ENCODE assay signal across 12 mouse cellular contexts in the genomic region with DNA sequence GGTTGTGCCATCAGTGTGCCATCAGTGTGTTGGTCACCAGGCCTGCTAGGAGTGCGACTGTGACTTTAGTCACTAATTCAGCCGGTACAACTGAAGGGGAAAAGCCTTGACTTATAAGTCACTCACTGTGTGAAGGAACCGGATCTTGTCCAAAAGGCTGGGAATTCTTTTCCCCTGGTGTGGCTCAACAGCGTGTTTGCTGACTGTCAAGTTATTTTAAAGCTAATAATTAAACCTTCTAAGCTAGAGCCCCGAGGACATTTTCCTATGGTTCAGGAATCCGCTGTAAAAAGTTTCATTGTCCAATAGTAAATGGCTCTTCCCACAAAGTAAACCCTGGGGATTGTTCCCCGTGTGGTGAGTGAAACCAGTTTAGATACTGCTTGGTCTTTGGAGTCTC.
A peak's percentile ranks its signal among the peaks of the same experiment; 100 is the strongest.
DNase-seq lines count a peak whose midpoint lies in the region; ATAC-seq and TF ChIP-seq lines count a peak whose summit lies in the region.
"Had no signal": no experiment of that assay in that cellular context is flagged by ENCODE, and none has a peak within 500 bp of the region (broad histone marks: within the 10 kb centered on the region; RNA-seq: fewer than 3 reads in every experiment).

No protein-coding gene starts in this region.

- ATAC-seq in hindbrain, embryonic 13.5 days (ENCODE audit: low FRiP score): no peak
- ATAC-seq in hindbrain, postnatal 0 days: no peak
- ATAC-seq in intestine, embryonic 14.5 days (replicated peaks; ENCODE audit: low FRiP score, low TSS enrichment, low read depth): no peak; the same call in 1 of the 2 replicates
- ATAC-seq in kidney, embryonic 16.5 days (ENCODE audit: low FRiP score, low TSS enrichment): 0 out of 2 replicates have a peak, but pooled peaks have one; percentile 6
- ATAC-seq in liver, postnatal 0 days: peak; percentile 2
- ATAC-seq: forebrain, embryonic 14.5 days had no signal

- no peak overlapping the region for H3K4me3 ChIP-seq in hindbrain, embryonic 13.5 days
- H3K4me3 ChIP-seq in hindbrain, postnatal 0 days (ENCODE audit: low read length): no peak overlapping the region
- H3K4me3 ChIP-seq in intestine, embryonic 14.5 days (ENCODE audit: low read depth, low read length): no peak overlapping the region
- H3K4me3 ChIP-seq in kidney, embryonic 16.5 days (ENCODE audit: low read length): no peak overlapping the region
- no peak overlapping the region; the same call in 1 of the 2 replicates for H3K4me3 ChIP-seq in liver, postnatal 0 days (ENCODE audit: low read depth, low read length)

- H3K9me3 ChIP-seq in hindbrain, embryonic 13.5 days: no peaks in the 10 kb centered on the region
- H3K9me3 ChIP-seq in hindbrain, postnatal 0 days (ENCODE audit: low read length): no peaks in the 10 kb centered on the region
- no peaks in the 10 kb centered on the region for H3K9me3 ChIP-seq in intestine, embryonic 14.5 days (ENCODE audit: control insufficient read depth, low read length)
- H3K9me3 ChIP-seq in kidney, embryonic 16.5 days (ENCODE audit: low read length): no peaks in the 10 kb centered on the region
- no peaks in the 10 kb centered on the region for H3K9me3 ChIP-seq in liver, postnatal 0 days (ENCODE audit: low read length)

- DNase-seq in hindbrain, postnatal 0 days (ENCODE audit: low spot score): no peak
- no peak for DNase-seq in intestine, embryonic 14.5 days (ENCODE audit: low spot score)
- no peak for DNase-seq in liver, postnatal 0 days
- DNase-seq in testis, postnatal 14 days (ENCODE audit: low spot score): no peak
- no peak for DNase-seq in gastrocnemius, adult 18-20 months (ENCODE audit: low spot score)
- DNase-seq in layer of hippocampus, postnatal 25 days (ENCODE audit: extremely low spot score in 1 of 2, low spot score in 1 of 2): no peak
- DNase-seq: heart, postnatal 36 days; right cerebral cortex, postnatal 14 days had no signal

- H3K4me2 ChIP-seq in hindbrain, embryonic 13.5 days: no peak overlapping the region
- H3K4me2 ChIP-seq in hindbrain, postnatal 0 days (ENCODE audit: low read depth, low read length): no peak overlapping the region
- H3K4me2 ChIP-seq in intestine, embryonic 14.5 days (ENCODE audit: low read length): peak overlapping the region; percentile 20; the same call in 1 of the 2 replicates
- H3K4me2 ChIP-seq in kidney, embryonic 16.5 days (replicated peaks; ENCODE audit: low read depth, low read length): peak overlapping the region; percentile 55
- H3K4me2 ChIP-seq in liver, postnatal 0 days (ENCODE audit: low read depth, low read length): peak overlapping the region; percentile 78
- H3K4me2 ChIP-seq: midbrain, embryonic 11.5 days had no signal

- 0 out of 2 replicates have a peak, but pooled peaks have one; percentile 9 for TF ChIP-seq EP300 in liver, postnatal 0 days (IDR thresholded peaks at IDR 0.05; ENCODE audit: low read depth)

- peaks cover 19% of the 10 kb centered on the region for H3K36me3 ChIP-seq in hindbrain, embryonic 13.5 days
- H3K36me3 ChIP-seq in hindbrain, postnatal 0 days (ENCODE audit: insufficient read depth, low read length): peaks cover 6% of the 10 kb centered on the region; the same call in 1 of the 2 replicates
- H3K36me3 ChIP-seq in intestine, embryonic 14.5 days (ENCODE audit: control insufficient read depth, insufficient read depth, low read length): peaks cover 10% of the 10 kb centered on the region; the same call in 1 of the 2 replicates
- H3K36me3 ChIP-seq in kidney, embryonic 16.5 days (ENCODE audit: insufficient read depth, low read length): peaks cover 13% of the 10 kb centered on the region
- H3K36me3 ChIP-seq in liver, postnatal 0 days (replicated peaks; ENCODE audit: insufficient read depth, low read length): 0 out of 2 replicates have a peak, but pooled peaks cover 5% of the 10 kb centered on the region

- no peak overlapping the region for H3K9ac ChIP-seq in hindbrain, embryonic 13.5 days
- no peak overlapping the region for H3K9ac ChIP-seq in hindbrain, postnatal 0 days (replicated peaks; ENCODE audit: low read length)
- H3K9ac ChIP-seq in intestine, embryonic 14.5 days (ENCODE audit: low read length): no peak overlapping the region
- no peak overlapping the region for H3K9ac ChIP-seq in kidney, embryonic 16.5 days (replicated peaks; ENCODE audit: low read length)
- H3K9ac ChIP-seq in liver, postnatal 0 days (replicated peaks): no peak overlapping the region

- 45% methylated on average over 7 of the region's 7 CpGs for WGBS in hindbrain, embryonic 13.5 days
- 48% methylated on average over 7 of the region's 7 CpGs for WGBS in hindbrain, postnatal 0 days
- 59% methylated on average over 7 of the region's 7 CpGs for WGBS in intestine, embryonic 14.5 days
- 29% methylated on average over 7 of the region's 7 CpGs for WGBS in kidney, embryonic 16.5 days
- WGBS in liver, postnatal 0 days (ENCODE audit: insufficient replicate concordance): 55% methylated on average over 7 of the region's 7 CpGs

- TF ChIP-seq CTCF in hindbrain, postnatal 0 days (IDR thresholded peaks at IDR 0.05; ENCODE audit: low read depth): no peak
- no peak for TF ChIP-seq CTCF in liver, postnatal 0 days (IDR thresholded peaks at IDR 0.05; ENCODE audit: low read depth)

- no peaks in the 10 kb centered on the region for H3K27me3 ChIP-seq in hindbrain, embryonic 13.5 days
- H3K27me3 ChIP-seq in hindbrain, postnatal 0 days (ENCODE audit: insufficient read depth, low read length): no peaks in the 10 kb centered on the region
- no peaks in the 10 kb centered on the region for H3K27me3 ChIP-seq in intestine, embryonic 14.5 days (replicated peaks; ENCODE audit: control insufficient read depth, insufficient read depth, low read length)
- no peaks in the 10 kb centered on the region for H3K27me3 ChIP-seq in kidney, embryonic 16.5 days (ENCODE audit: insufficient read depth, low read length)
- H3K27me3 ChIP-seq in liver, postnatal 0 days (ENCODE audit: insufficient read depth, low read length): peaks cover 8% of the 10 kb centered on the region; the same call in 1 of the 2 replicates

- peaks cover 46% of the 10 kb centered on the region for H3K4me1 ChIP-seq in hindbrain, embryonic 13.5 days (replicated peaks)
- H3K4me1 ChIP-seq in hindbrain, postnatal 0 days (ENCODE audit: insufficient read depth, low read length): 0 out of 2 replicates have a peak, but pooled peaks cover 4% of the 10 kb centered on the region
- peaks cover 27% of the 10 kb centered on the region for H3K4me1 ChIP-seq in intestine, embryonic 14.5 days (replicated peaks; ENCODE audit: control insufficient read depth, insufficient read depth, low read length)
- peaks cover 41% of the 10 kb centered on the region for H3K4me1 ChIP-seq in kidney, embryonic 16.5 days (ENCODE audit: insufficient read depth, low read length)
- peaks cover 9% of the 10 kb centered on the region; the same call in 1 of the 2 replicates for H3K4me1 ChIP-seq in liver, postnatal 0 days (ENCODE audit: insufficient read depth)

- 0 out of 2 replicates have a peak overlapping the region, but pooled peaks have one; percentile 15 for H3K27ac ChIP-seq in hindbrain, embryonic 13.5 days
- H3K27ac ChIP-seq in hindbrain, postnatal 0 days: no peak overlapping the region
- peak overlapping the region; percentile 67; the same call in 1 of the 2 replicates for H3K27ac ChIP-seq in intestine, embryonic 14.5 days (ENCODE audit: low read depth)
- H3K27ac ChIP-seq in kidney, embryonic 16.5 days (ENCODE audit: low read length): peak overlapping the region; percentile 97
- peak overlapping the region; percentile 49; the same call in 1 of the 2 replicates for H3K27ac ChIP-seq in liver, postnatal 0 days (ENCODE audit: low read depth)

Comparison
In these comparisons a context has a peak if more than half of its experiments do, and no peak if none do; other contexts are left out.
1. ATAC-seq: peak in kidney, embryonic 16.5 days (single experiment) and liver, postnatal 0 days (single experiment); none in hindbrain, embryonic 13.5 days (single experiment), hindbrain, postnatal 0 days (single experiment) and intestine, embryonic 14.5 days (single experiment).
2. H3K4me2 ChIP-seq: peak in intestine, embryonic 14.5 days (single experiment), kidney, embryonic 16.5 days (single experiment) and liver, postnatal 0 days (single experiment); none in hindbrain, embryonic 13.5 days (single experiment) and hindbrain, postnatal 0 days (single experiment).